Mouse (Mus musculus): ENCODE measurements around the gene Krcc1.
"Not testable (repeated sequence)": the region's sequence is repeated elsewhere in the genome, so short reads cannot be mapped to it uniquely, and the experiment has no call there.

Gene Krcc1

DNA sequence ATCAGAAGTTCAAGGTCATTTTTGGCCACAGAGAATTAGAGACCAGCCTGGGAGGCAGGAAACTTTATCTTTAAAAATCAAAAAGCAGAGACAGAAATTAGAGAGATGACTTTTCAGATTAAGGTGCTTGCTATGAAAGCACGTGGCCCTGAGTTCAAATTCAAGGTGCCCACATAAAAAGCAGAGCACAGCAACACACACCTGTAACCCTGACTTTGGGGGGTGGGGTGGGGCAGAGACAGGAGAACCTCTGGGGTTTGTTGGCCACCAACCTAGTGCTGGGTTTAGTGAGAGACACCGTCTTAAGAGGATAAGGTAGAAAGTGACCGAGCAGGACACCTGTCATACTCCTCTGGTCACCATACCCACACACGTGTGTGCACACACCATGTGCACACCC is 60.0 kb downstream of the Krcc1 start:
- DNase-seq (ENCODE audit: low spot score in 2 of 2) = not testable (repeated sequence)

DNA sequence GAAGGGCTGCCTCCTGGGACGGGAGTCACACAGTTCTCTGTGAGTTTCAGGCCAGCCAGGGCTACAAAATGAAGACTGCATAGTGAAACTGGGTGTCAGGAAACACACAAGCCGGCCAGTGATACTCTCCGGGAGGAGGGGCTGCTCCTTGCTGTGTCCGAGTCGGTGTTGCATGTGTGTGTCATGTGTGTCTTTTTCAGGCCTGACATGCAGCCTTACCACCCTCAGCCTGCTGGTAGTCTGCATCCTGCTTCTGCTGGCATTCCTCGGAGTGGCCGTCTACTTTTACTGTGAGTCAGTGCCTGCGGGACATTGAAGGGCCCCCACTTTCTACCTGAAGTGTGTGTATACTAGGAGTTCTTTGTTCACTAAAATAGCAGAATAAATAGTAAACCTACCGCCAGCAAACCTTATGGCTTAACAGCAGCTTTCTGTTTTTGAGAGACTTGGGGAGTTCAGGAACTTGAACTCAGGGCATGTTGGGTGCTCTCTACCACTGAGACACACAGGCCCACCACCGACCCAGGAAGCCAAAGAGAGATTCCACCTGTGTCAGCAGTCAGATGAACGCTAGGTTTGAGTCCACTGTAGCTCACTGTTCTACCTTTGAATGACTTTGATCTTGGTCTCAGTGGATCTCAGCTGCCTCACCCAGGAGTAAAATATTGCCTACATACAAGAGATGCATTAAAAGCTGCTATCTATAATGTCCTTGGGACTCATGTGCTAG is 60.9 kb downstream of the Krcc1 start:
- no peak for DNase-seq (ENCODE audit: low spot score in 2 of 2)

DNA sequence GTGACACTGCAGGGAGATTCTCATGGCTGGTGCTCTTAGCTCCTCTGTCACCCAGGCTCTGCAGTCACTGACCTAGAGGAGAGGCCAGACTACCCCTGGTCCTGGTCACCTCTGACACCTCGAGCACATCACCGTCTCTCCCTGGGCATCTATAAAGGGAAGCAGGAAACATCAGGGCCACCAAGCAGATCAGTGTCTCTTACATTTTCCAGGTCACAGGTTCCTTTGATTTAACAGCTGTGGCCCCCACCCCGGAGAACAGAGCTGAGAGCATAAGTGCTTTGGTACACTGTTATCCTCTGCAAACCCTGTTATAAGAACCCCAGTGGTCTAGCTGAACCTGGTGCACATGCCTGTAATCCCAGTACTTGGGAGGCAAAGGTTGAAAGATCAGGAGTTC is 61.6 kb downstream of the Krcc1 start:
- DNase-seq (ENCODE audit: low spot score in 2 of 2) = no peak

DNA sequence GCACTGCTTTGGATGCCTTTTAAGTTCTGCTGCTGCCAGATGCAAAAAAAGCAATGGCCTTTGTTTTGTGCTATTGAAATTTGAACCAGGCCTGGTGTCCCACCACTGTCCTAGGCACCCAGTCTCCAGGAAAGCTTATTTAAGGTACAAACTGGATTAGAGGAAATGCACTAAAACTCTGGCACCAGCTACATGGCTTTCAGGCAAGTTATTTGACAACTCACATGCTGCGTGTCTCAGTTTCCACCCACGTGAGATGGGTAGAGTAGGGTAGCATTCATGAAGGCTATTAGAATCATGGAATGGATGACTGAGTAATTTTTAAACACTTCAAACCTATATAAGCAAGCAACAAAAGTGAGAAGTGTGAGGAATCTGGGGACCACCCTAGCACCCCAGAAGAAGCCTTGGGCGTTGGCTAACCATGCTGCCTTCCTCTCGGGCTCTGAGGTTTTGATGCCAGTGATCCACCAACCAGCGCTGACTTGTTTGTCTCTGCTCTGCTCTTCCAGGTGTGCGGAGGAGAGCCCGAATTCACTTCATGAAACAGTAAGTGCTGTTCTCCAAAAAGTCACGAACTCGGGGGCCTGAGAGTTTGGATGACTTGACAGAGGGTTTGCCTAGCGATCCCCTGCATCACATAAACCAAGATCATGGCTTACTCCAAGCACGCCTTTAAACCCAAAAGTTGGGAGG is 62.2 kb downstream of the Krcc1 start:
- DNase-seq (ENCODE audit: low spot score in 2 of 2) = no peak
